Mouse (Mus musculus): ENCODE results near the gene Hyal1. TPM values are rescaled to one million over a fixed set of nuclear protein-coding genes. Genes with fewer than 3 reads are reported as not detected.

Gene Hyal1
- polyA plus RNA-seq, 1 experiment from 2014 or later = 8.3 TPM

Other genes starting within 250 kb of the Hyal1 start
- gene Hemk1, start 238.6 kb upstream of the Hyal1 start, polyA plus RNA-seq (2015; fragmentation: Nextera tagmentation; extraction: Ambion mirVana) = 11.2 and 11.8 TPM in 2 replicates
- 0.90 and 1.1 TPM in 2 replicates for gene 6430571L13Rik, start 236.3 kb upstream of the Hyal1 start, polyA plus RNA-seq (2015; fragmentation: Nextera tagmentation; extraction: Ambion mirVana)
- 2.6 and 3.6 TPM in 2 replicates for gene Cacna2d2, start 177.3 kb upstream of the Hyal1 start, polyA plus RNA-seq (2015; fragmentation: Nextera tagmentation; extraction: Ambion mirVana)
- gene Tmem115, start 43.0 kb upstream of the Hyal1 start, polyA plus RNA-seq (2015; fragmentation: Nextera tagmentation; extraction: Ambion mirVana) = 31.5 and 35.5 TPM in 2 replicates
- 14.7 and 19.5 TPM in 2 replicates for gene Cyb561d2, start 34.7 kb upstream of the Hyal1 start, polyA plus RNA-seq (2015; fragmentation: Nextera tagmentation; extraction: Ambion mirVana)
- gene Nprl2, start 34.7 kb upstream of the Hyal1 start, polyA plus RNA-seq (2015; fragmentation: Nextera tagmentation; extraction: Ambion mirVana) = 26.4 and 30.5 TPM in 2 replicates
- gene Zmynd10, start 29.6 kb upstream of the Hyal1 start, polyA plus RNA-seq (2015; fragmentation: Nextera tagmentation; extraction: Ambion mirVana) = 0.40 and 1.7 TPM in 2 replicates
- 45.3 and 54.8 TPM in 2 replicates for gene Rassf1, start 25.4 kb upstream of the Hyal1 start, polyA plus RNA-seq (2015; fragmentation: Nextera tagmentation; extraction: Ambion mirVana)
- gene Tusc2, start 13.7 kb upstream of the Hyal1 start, polyA plus RNA-seq (2015; fragmentation: Nextera tagmentation; extraction: Ambion mirVana) = 41.4 and 43.0 TPM in 2 replicates
- 72.2 and 89.3 TPM in 2 replicates for gene Hyal2, start 9.0 kb upstream of the Hyal1 start, polyA plus RNA-seq (2015; fragmentation: Nextera tagmentation; extraction: Ambion mirVana)
- 13.4 and 17.2 TPM in 2 replicates for gene Naa80, start 2.0 kb downstream of the Hyal1 start, polyA plus RNA-seq (2015; fragmentation: Nextera tagmentation; extraction: Ambion mirVana)
- gene Hyal3, start 3.9 kb downstream of the Hyal1 start, polyA plus RNA-seq (2015; fragmentation: Nextera tagmentation; extraction: Ambion mirVana) = 0.68 and 0.82 TPM in 2 replicates
- 31.7 and 45.7 TPM in 2 replicates for gene Ifrd2, start 10.7 kb downstream of the Hyal1 start, polyA plus RNA-seq (2015; fragmentation: Nextera tagmentation; extraction: Ambion mirVana)
- gene Sema3b, start 32.3 kb downstream of the Hyal1 start, polyA plus RNA-seq (2015; fragmentation: Nextera tagmentation; extraction: Ambion mirVana) = 9.7 and 10.7 TPM in 2 replicates
- gene Gnai2, start 58.4 kb downstream of the Hyal1 start, polyA plus RNA-seq (2015; fragmentation: Nextera tagmentation; extraction: Ambion mirVana) = 367 and 431 TPM in 2 replicates
- 2.5 and 3.6 TPM in 2 replicates for gene Slc38a3, start 92.6 kb downstream of the Hyal1 start, polyA plus RNA-seq (2015; fragmentation: Nextera tagmentation; extraction: Ambion mirVana)
- gene Gnat1, start 102.8 kb downstream of the Hyal1 start, polyA plus RNA-seq (2015; fragmentation: Nextera tagmentation; extraction: Ambion mirVana) = 0.53 and 0.98 TPM in 2 replicates
- gene Sema3f, start 133.5 kb downstream of the Hyal1 start, polyA plus RNA-seq (2015; fragmentation: Nextera tagmentation; extraction: Ambion mirVana) = 4.1 and 7.1 TPM in 2 replicates
- gene Rbm5, start 194.1 kb downstream of the Hyal1 start, polyA plus RNA-seq (2015; fragmentation: Nextera tagmentation; extraction: Ambion mirVana) = 123 and 147 TPM in 2 replicates